Mouse (Mus musculus): ENCODE results near the gene Srp72.
"Not testable (repeated sequence)": the region's sequence is repeated elsewhere in the genome, so short reads cannot be mapped to it uniquely, and the experiment has no call there.

Gene Srp72

DNA sequence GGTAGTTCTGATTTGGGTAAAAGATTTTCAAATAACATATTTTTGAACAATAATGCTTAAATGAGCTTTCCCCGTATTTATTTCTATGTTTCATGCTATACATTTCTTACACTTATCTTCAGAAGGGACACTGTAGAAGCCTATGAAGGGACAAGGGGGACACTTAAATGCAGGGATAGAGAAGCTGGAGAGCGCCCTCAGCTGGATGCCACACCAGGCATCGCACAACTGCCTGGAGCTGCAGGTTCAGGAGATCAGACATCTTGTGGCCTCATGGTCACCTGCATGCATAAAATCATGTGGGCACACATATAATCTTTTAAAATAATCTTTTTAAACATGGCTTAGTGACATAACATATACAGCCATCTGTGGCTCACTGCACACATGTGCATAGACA lies 9.8 kb upstream of the Srp72 start:
- no peak for DNase-seq

DNA sequence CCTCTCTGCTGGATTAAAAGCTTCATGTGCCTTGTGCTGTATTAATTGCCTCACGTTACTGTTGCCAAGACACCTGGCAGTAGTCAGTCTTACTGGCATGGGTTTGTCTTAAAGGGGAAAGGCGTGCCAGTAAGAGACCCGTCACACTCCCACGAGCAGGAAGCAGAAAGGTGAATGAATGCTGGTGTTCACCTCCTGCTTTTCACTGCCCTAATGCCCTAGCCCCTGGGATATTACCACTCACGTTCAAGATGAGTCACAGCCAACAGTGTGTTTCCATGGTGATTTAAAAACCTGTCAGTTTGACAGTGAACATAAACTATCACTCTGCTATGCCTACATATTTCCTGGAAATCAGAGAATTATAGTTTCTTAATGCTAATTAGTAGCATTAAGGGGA lies 5.2 kb upstream of the Srp72 start:
- DNase-seq, result no peak

GRCm38 (mm10) chr5:76971115-76971514 lies 3.4 kb upstream of the Srp72 start:
- DNase-seq, result not testable (repeated sequence)

- DNase-seq, result no peak
Measured at GRCm38 (mm10) chr5:76973488-76973887, 995 bp upstream of the Srp72 start.

- no peak for DNase-seq
Measured at GRCm38 (mm10) chr5:76974207-76974553, 303 bp upstream of the Srp72 start.

DNA sequence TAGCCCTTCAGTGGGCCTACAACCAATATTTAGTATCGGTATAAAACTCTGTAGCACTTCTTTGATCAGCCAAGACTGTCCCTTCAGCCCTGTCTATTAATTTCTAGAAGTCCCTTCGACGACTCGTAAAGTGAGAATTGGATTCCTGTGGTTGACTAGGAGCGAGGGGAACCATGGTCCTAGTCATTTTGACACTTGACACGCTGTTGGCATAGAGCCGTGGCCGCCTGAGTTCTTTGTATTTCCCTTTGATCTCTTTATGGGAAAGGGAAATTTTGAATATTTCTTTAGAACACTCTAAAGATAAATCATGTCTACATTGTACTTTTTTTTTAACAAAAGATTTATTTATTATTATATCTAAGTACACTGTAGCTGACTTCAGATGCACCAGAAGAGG lies 1.3 kb downstream of the Srp72 start:
- DNase-seq, result no peak

- DNase-seq, result no peak
Measured at GRCm38 (mm10) chr5:76984015-76984414, 9.5 kb downstream of the Srp72 start.

DNA sequence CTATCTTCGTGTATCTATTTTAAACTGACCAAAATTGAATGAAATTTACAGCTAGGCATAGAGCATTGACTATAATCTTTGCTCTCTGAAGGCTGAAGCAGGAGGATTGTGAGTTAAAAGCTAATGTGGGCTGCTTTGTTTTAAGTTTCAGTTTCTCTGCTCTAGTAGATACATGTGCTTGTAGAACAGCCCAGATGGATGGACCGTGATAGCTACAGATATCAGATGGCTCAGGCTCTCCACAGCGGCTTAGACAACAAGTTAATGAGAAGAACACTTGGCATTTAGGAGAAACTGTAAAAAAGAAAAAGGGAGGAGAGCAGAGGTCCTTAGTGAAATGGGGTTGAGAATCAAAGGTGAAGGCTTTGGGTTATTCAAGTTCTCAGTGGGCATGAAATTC lies 16.3 kb downstream of the Srp72 start:
- no peak for DNase-seq

- DNase-seq, result no peak
Measured at GRCm38 (mm10) chr5:76993174-76993814, 18.8 kb downstream of the Srp72 start.

DNA sequence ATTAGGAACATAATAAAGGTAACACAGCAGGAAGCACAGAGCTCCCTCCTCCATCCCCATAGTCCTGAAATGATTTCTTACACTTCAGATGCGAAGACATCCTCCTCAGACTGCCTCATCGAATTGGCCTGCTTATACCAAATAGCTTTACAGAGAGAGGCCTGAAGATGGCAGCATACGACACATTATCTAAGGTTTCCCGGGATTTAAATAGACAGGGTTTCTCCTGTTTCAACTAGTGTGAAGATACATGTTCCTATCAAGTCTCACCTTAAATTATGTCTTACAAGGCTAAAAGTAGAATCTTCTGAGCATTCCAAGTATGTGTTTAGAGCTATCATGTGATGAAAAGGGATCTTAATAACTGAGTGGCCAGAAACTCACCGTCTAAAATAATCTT lies 23.9 kb downstream of the Srp72 start:
- DNase-seq, result no peak

DNA sequence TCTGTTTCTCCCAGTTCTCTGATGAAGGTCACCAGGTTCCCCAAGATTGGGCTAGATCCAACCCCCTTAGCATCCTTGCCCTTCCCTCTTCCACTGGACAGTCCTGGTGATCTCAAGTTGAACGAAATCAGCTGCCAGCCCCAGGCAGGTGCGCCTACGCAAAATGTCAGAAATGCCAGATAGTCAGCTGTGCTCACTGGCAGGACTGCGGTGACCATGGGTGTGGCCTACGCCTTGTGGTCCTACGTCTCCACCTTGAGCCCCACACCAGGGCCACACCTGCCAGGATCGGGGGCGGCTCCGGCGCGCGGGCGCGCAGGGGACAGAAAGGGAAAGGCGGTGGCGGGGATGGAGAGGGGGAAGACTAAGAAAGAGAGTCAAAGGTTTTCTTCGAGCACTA lies 26.7 kb downstream of the Srp72 start:
- DNase-seq, result no peak

- DNase-seq, result no peak
Measured at GRCm38 (mm10) chr5:77004051-77004821, 29.8 kb downstream of the Srp72 start, which contains the start of gene Arl9. Arl9 (plus strand) TSS chr5:77004055.

GRCm38 (mm10) chr5:77010352-77010751 lies 35.9 kb downstream of the Srp72 start:
- DNase-seq, result no peak

DNA sequence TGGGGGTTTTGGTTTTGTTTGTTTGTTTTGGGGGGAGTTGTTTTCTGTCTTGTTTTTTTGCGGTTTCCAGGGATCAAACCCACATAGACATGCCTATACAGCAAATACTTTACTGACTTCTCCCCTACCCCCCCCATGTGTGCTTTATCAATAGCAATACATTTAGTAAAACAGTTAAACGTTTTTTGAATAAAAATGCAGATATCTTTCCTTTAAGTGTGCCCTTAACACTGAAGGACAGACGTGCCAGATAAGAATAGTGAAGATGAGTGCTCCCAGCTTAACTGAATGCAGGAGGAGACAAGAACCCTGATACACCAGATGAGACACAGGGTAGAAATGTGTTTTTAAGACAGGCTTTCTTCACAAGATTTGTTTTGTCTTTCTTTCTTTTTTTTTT lies 36.6 kb downstream of the Srp72 start:
- no peak for DNase-seq

- DNase-seq, result no peak
Measured at GRCm38 (mm10) chr5:77013171-77013570, 38.7 kb downstream of the Srp72 start.

GRCm38 (mm10) chr5:77015544-77016482 lies 41.3 kb downstream of the Srp72 start, which contains the start of gene Thegl:
Thegl (plus strand) TSS chr5:77016023.
- peak; percentile 84 for DNase-seq

DNA sequence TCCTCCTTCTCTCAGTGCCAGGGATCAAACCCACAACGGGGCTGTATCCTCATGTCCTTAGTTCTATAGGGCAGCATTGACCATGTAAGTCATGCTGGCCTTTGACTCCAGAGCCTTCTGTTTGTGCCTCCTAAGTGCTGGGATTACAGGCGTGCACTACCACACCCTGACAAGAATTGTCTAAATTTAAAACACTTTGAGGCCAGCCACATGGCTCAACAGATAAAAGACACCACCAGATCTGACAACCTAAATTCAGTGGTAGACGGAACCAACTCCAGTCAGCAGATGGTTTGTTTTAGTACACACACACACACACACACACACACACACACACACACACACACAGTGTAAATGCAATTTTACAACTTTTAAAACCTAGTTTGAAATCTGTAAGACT lies 53.6 kb downstream of the Srp72 start:
- DNase-seq, result no peak

- DNase-seq, result peak; percentile 25
Measured at GRCm38 (mm10) chr5:77029735-77030134, 55.3 kb downstream of the Srp72 start.

DNA sequence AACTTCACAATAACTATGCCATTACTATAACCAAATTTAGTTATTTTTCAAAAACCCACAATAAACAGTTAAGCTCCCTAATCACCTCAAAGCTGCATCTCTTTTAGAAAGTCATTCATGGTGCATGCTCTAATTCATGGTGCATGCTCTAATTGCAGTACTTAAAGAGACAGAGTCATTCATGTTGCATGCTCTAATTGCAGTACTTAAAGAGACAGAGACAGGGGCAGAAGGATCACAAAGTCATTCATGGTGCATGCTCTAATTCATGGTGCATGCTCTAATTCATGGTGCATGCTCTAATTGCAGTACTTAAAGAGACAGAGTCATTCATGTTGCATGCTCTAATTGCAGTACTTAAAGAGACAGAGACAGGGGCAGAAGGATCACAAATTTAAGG lies 60.6 kb downstream of the Srp72 start:
- DNase-seq, result not testable (repeated sequence)

DNA sequence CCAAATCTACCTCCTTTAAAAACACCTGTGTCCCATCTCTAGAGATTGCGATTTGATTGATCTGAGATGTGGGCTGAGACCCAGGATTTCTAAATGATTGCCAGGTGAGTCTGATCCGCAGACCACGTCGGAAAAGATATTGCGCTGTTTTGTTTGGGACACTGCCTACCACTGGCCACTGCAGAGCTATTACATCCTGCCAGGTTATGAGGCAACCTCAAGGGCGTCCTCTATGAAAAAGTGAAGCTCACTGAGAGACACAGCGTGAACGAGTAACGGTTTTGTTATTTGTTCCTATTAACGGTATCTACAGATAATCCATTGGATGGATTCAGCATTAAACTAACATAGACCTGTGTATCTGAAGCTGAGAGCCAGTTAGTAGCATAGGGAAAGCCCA lies 64.0 kb downstream of the Srp72 start:
- no peak for DNase-seq

GRCm38 (mm10) chr5:77039391-77039790 lies 64.9 kb downstream of the Srp72 start:
- DNase-seq, result no peak

DNA sequence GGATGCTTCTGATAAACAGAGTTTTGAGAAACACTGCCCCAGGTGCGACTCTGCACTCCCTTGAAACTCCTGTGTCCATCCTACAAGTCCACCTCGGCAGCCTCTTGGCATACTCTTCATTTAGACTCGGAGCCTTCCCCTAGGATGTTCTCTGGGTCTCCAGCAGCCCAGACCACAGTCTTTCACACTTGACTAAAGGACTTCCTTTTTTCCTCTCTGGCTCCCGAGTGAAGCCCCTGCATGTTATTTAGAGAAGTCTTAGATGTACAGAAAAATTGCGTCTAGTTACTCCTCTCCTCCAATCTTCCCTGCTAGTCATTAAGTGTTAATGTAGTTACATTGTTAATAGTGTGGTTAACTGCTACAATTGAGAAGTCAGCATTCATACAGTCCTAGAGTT lies 69.9 kb downstream of the Srp72 start:
- DNase-seq, result no peak

All from kidney, adult 18-20 months (tissue).